Mouse (Mus musculus) Patski (cell line): Measurements from ENCODE around the gene Cdh22. TPM values are rescaled to one million over a fixed set of nuclear protein-coding genes. Genes with fewer than 3 reads are reported as not detected.

ENCODE experiments used
- ATAC-seq: fragments of 100-300 bp; one replicate; pipeline ENCODE4 v1.8.0; 2021
- CTCF ChIA-PET: fragments of 350-600 bp; sonication (Branson Sonifier 250); formaldehyde crosslinking; loops from one replicate; lab custom pipeline; 2022; ENCODE audit warnings: inconsistent platforms; lab: Charles Lee
- POLR2A ChIA-PET: fragments of 350-600 bp; sonication (Branson Sonifier 250); formaldehyde crosslinking; loops from one replicate; lab custom pipeline; 2022; ENCODE audit warnings: antibody characterized with exemption, inconsistent platforms; lab: Charles Lee
- DNase-seq: peaks from one replicate; pipeline ENCODE4 v3.0.0-alpha.2; 2011; ENCODE audit warnings: low read depth, low spot score
- H3K27me3 ChIP-seq: fragments of 371-371 bp; one replicate; pipeline ENCODE4 v1.5.1; 2021
- CTCF ChIP-seq: fragments of 100-300 bp; IDR thresholded peaks from one replicate; pipeline ENCODE4 v1.5.1; 2021
- in situ Hi-C: fragments of 300-500 bp; cut with MboI; formaldehyde crosslinking; loops from 3 replicates; pipeline ENCODE4 v1.11.1; 2018; ENCODE audit warnings: low pct_unique_long_range_greater_than_20kb, mixed read lengths
- polyA plus RNA-seq: library from polyadenylated mRNA; unstranded; gene quantifications from one replicate; pipeline ENCODE4 v1.2.3, GENCODE M21; 2021

The Cdh22 gene
- polyA plus RNA-seq, 1 experiment from 2014 or later = not detected

DNA sequence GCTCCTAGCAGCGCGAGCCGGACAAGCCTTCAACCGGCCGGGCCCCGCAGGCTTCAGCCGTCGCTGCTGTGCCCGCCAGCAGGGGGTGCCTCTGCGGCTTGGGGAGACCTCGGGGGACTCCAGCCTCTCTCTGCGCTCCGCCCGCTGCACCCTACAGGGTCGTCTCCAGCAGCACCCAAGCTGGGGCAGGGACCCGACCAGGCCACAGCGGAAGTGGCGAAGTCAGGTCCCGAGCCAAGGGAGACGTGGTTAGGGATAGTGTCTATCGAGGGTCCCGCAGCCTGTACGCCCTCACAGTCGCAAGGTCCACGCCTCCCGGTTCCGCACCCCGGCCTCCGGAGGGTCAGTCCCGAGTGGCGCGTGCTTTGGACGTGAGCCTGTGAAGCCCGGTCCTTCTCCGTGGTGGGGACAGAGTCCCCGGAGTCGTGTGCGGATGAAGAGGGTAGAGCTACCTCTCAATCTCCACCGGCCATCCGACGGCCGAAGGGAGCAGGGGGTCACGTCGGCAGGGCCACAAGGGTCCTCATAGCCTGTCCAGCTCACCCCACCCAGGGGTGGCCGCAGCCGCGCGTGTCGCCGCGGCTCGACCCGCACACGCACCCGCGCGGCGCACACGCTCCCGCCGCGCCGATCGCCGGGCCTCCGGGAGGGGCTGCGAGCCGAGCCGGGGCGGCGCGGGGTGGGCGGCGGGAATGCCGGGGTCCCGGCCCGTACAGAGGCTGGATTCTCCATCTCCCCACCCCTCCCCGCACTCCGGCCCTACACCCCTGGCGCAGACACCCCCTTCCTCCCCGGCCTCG lies 962 bp downstream of the Cdh22 start:
- TF ChIP-seq CTCF = no peak
- in situ Hi-C loops = no loop called here
- ChIA-PET POLR2A (no interaction called here), CTCF (interaction anchor here (1.0 kb wide), 1 partner anchor 73 kb away, joined by 3 read pairs; no protein-coding TSS in a partner anchor)
- DNase-seq = no peak
- H3K27me3 ChIP-seq = peaks cover 56% of the 10 kb centered on the region
- ATAC-seq = no peak

DNA sequence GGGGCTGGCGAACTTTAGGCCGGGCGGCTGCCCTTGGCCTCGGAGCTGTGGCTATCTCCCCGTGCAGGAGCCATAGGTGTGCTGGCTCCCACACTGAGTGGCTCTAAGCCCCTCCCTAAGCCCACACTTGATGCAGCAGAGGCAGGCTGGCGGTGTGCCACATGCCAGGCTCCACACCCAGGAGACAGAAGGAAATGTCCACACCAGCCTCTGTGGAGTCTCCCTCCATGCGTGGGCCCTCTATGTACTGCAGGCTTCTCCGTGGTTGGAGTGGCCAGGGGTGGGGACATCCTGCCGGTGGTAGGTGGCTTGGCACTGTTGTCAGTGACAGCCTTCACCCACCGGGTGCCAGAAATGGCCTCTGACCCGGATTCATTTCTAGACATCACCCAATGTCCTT lies 5.6 kb downstream of the Cdh22 start:
- no peak for TF ChIP-seq CTCF
- DNase-seq = no peak
- CTCF ChIA-PET = no interaction called here
- POLR2A ChIA-PET = no interaction called here
- in situ Hi-C loops = no loop called here
- ATAC-seq = no peak
- peaks cover 44% of the 10 kb centered on the region for H3K27me3 ChIP-seq

GRCm38 (mm10) chr2:165223837-165224236 lies 10.8 kb downstream of the Cdh22 start:
- in situ Hi-C loops = no loop called here
- H3K27me3 ChIP-seq = peaks cover 40% of the 10 kb centered on the region
- no peak for DNase-seq
- CTCF ChIA-PET = no interaction called here
- no peak for ATAC-seq
- POLR2A ChIA-PET = no interaction called here
- TF ChIP-seq CTCF = no peak

DNA sequence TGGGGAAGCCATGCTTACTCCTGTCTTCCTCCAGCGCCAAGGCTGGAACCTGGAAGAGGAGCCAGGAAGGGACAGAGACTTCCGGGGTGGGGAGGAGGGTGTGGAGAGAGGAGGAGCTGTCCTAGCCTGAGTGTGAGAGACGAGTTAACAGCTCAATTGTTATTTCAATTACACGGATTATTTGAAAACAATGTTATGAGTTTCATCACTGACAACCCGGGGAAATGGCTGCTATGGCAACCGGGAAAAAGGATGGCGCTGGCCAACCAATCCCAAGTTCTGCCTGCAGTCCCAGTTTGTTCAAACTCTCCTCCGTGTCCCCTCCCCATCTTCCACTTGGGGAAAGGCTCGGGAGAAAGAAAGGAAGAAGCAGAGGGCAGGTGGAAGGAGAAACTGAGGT lies 12.7 kb downstream of the Cdh22 start:
- TF ChIP-seq CTCF = no peak
- in situ Hi-C loops = no loop called here
- no peak for ATAC-seq
- ChIA-PET POLR2A (no interaction called here), CTCF (no interaction called here)
- H3K27me3 ChIP-seq = peaks cover 36% of the 10 kb centered on the region
- no peak for DNase-seq

- in situ Hi-C loops = no loop called here
- peaks cover 43% of the 10 kb centered on the region for H3K27me3 ChIP-seq
- ChIA-PET POLR2A (no interaction called here), CTCF (no interaction called here)
- no peak for TF ChIP-seq CTCF
- no peak for DNase-seq
- no peak for ATAC-seq
Measured at GRCm38 (mm10) chr2:165220347-165220945, 14.2 kb downstream of the Cdh22 start.

- CTCF ChIA-PET = no interaction called here
- in situ Hi-C loops = no loop called here
- DNase-seq (no peak), ATAC-seq (no peak)
- POLR2A ChIA-PET = no interaction called here
- peaks cover 37% of the 10 kb centered on the region for H3K27me3 ChIP-seq
- TF ChIP-seq CTCF = no peak
Measured at GRCm38 (mm10) chr2:165218954-165219353, 15.7 kb downstream of the Cdh22 start.

- H3K27me3 ChIP-seq = peaks cover 28% of the 10 kb centered on the region
- in situ Hi-C loops = no loop called here
- no peak for DNase-seq
- POLR2A ChIA-PET = no interaction called here
- ATAC-seq = no peak
- no peak for TF ChIP-seq CTCF
- CTCF ChIA-PET = no interaction called here
Measured at GRCm38 (mm10) chr2:165217361-165218149, 17.1 kb downstream of the Cdh22 start.

DNA sequence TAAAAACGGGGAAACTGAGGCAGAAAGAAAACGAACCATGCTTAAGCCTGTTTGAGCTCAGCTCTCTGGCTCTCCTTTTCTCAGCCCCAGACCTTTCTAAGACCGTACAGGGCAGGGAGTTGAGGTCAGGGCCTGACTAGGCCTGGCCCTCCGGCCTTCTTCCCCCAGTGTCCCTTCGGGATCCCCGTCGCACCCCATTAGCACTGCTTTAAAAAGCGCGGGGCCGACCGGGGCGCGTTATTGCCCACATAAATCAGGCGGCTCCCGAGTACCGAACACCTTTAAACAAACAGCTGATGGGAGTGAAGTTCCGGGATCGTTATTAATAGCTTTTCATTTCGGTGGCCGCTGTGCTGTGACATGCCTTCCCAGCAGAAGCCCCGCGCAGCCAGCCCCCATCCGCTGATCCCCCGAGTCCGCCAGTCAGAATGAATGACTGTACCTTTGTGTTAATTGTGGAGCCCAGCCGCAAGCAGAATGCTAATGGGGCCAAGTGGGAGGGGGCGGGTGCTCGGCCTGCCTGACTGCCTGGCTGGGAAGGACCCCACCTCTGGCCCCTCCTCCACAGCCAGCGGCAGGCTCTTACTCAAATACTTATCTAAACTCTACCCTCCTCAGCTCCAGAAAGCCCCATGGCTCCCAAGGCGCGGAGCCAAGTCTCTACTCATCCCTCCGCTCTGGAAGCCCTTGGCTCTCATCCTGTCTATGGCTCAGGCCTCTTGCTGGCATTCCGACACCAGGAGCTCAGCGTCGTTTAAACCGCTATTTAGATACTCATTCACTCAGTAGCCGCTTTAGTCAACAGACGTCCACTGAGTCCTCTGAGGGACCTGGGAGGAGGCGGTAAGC lies 19.3 kb downstream of the Cdh22 start:
- DNase-seq (no peak), ATAC-seq (no peak)
- ChIA-PET POLR2A (no interaction called here), CTCF (no interaction called here)
- peaks cover 40% of the 10 kb centered on the region for H3K27me3 ChIP-seq
- in situ Hi-C loops = no loop called here
- no peak for TF ChIP-seq CTCF

GRCm38 (mm10) chr2:165211426-165212079 lies 23.1 kb downstream of the Cdh22 start:
- no peak for TF ChIP-seq CTCF
- ATAC-seq (no peak), DNase-seq (no peak)
- CTCF ChIA-PET = no interaction called here
- POLR2A ChIA-PET = no interaction called here
- in situ Hi-C loops = no loop called here
- peaks cover 39% of the 10 kb centered on the region for H3K27me3 ChIP-seq

- ChIA-PET CTCF (no interaction called here), POLR2A (no interaction called here)
- TF ChIP-seq CTCF = no peak
- DNase-seq (no peak), ATAC-seq (no peak)
- peaks cover 36% of the 10 kb centered on the region for H3K27me3 ChIP-seq
- in situ Hi-C loops = no loop called here
Measured at GRCm38 (mm10) chr2:165210948-165211347, 23.7 kb downstream of the Cdh22 start.
